Mouse (Mus musculus) forebrain, embryonic 12.5 days (tissue): ENCODE data around the gene Gramd1c. TPM values are rescaled to one million over a fixed set of nuclear protein-coding genes. Genes with fewer than 3 reads are reported as not detected.

Source experiments
- ATAC-seq: fragments of 200-750 bp; cut with Nextera tagmentation; 2 replicates; pipeline ENCODE4 v1.8.0; 2017; ENCODE audit warnings: moderate TSS enrichment; ENCODE audit not compliant: low FRiP score
- H3K27ac ChIP-seq: fragments of 300-500 bp; sonication (generic); 2 replicates; pipeline ENCODE4 v1.5.1; 2016; ENCODE audit warnings: mild to moderate bottlenecking
- H3K27me3 ChIP-seq: fragments of 300-500 bp; sonication (generic); 2 replicates; pipeline ENCODE4 v1.6.1; 2016; ENCODE audit warnings: mild to moderate bottlenecking
- H3K36me3 ChIP-seq: fragments of 300-500 bp; sonication (generic); replicated peaks from 2 replicates; pipeline ENCODE4 v1.6.1; 2016; ENCODE audit warnings: mild to moderate bottlenecking
- H3K4me1 ChIP-seq: fragments of 300-500 bp; sonication (generic); 2 replicates; pipeline ENCODE4 v1.6.1; 2016
- H3K4me2 ChIP-seq: fragments of 300-500 bp; sonication (generic); 2 replicates; pipeline ENCODE4 v1.6.1; 2016; ENCODE audit warnings: mild to moderate bottlenecking, moderate library complexity
- H3K4me3 ChIP-seq: fragments of 300-500 bp; sonication (generic); replicated peaks from 2 replicates; pipeline ENCODE4 v1.5.1; 2016; ENCODE audit warnings: mild to moderate bottlenecking
- H3K9ac ChIP-seq: fragments of 300-500 bp; sonication (generic); 2 replicates; pipeline ENCODE4 v1.6.1; 2016; ENCODE audit warnings: mild to moderate bottlenecking
- H3K9me3 ChIP-seq: fragments of 300-500 bp; sonication (generic); 2 replicates; pipeline ENCODE4 v1.6.1; 2016
- WGBS: fragments of 180-500 bp; shearing (Covaris S2); methylation state at CpG from one replicate; pipeline ENCODE4 v1.1.7; 2016; 5-methylcytosine and 5-hydroxymethylcytosine counted together
- microRNA-seq: library from miRNA; unstranded; fragments of <30 nt; microRNA quantifications from one replicate; pipeline ENCODE4, GENCODE M21; 2017
- polyA plus RNA-seq: library from polyadenylated mRNA; unstranded; fragments of >200 nt; fragmentation: Nextera tagmentation; extraction: Ambion mirVana; gene quantifications from 2 replicates; pipeline ENCODE4 v1.2.1, GENCODE M21; 2016

Gene Gramd1c
- polyA plus RNA-seq, 1 experiment from 2014 or later: 3.9 TPM

- no peak overlapping the region for H3K9ac ChIP-seq
- no peak for ATAC-seq
- WGBS: 77% methylated on average over 3 of the region's 3 CpGs
- H3K27ac ChIP-seq: no peak overlapping the region
- no peaks in the 10 kb centered on the region for H3K4me1 ChIP-seq
- no peaks in the 10 kb centered on the region for H3K9me3 ChIP-seq
- H3K4me3 ChIP-seq: no peak overlapping the region
- H3K4me2 ChIP-seq: no peak overlapping the region
- H3K27me3 ChIP-seq: no peaks in the 10 kb centered on the region
- no peaks in the 10 kb centered on the region for H3K36me3 ChIP-seq
Observed at GRCm38 (mm10) chr16:43935892-43936291, 127.3 kb downstream of the Gramd1c start.

- Histone ChIP-seq H3K36me3 (no peaks in the 10 kb centered on the region), H3K27ac (no peak overlapping the region), H3K4me3 (no peak overlapping the region), H3K9me3 (no peaks in the 10 kb centered on the region), H3K27me3 (no peaks in the 10 kb centered on the region), H3K9ac (no peak overlapping the region), H3K4me1 (no peaks in the 10 kb centered on the region), H3K4me2 (no peak overlapping the region)
- ATAC-seq: no peak
- whole genome bisulfite sequencing: 77% methylated on average over 3 of the region's 3 CpGs
Observed at GRCm38 (mm10) chr16:43935367-43935766, 127.8 kb downstream of the Gramd1c start.

- H3K4me3 ChIP-seq: no peak overlapping the region
- WGBS: 89% methylated on average over 8 of the region's 8 CpGs
- ATAC-seq: no peak
- H3K9me3 ChIP-seq: no peaks in the 10 kb centered on the region
- H3K4me1 ChIP-seq: no peaks in the 10 kb centered on the region
- no peaks in the 10 kb centered on the region for H3K36me3 ChIP-seq
- no peak overlapping the region for H3K9ac ChIP-seq
- H3K4me2 ChIP-seq: no peak overlapping the region
- no peak overlapping the region for H3K27ac ChIP-seq
- H3K27me3 ChIP-seq: no peaks in the 10 kb centered on the region
Observed at GRCm38 (mm10) chr16:43934856-43935255, 128.3 kb downstream of the Gramd1c start.

- H3K4me1 ChIP-seq: no peaks in the 10 kb centered on the region
- no peaks in the 10 kb centered on the region for H3K36me3 ChIP-seq
- no peak overlapping the region for H3K4me3 ChIP-seq
- H3K27ac ChIP-seq: no peak overlapping the region
- no peak for ATAC-seq
- H3K9me3 ChIP-seq: no peaks in the 10 kb centered on the region
- H3K27me3 ChIP-seq: no peaks in the 10 kb centered on the region
- H3K9ac ChIP-seq: no peak overlapping the region
- WGBS: 85% methylated on average over 6 of the region's 6 CpGs
- no peak overlapping the region for H3K4me2 ChIP-seq
Observed at GRCm38 (mm10) chr16:43933041-43933440, 130.1 kb downstream of the Gramd1c start.

- Histone ChIP-seq H3K36me3 (no peaks in the 10 kb centered on the region), H3K4me2 (no peak overlapping the region), H3K9me3 (no peaks in the 10 kb centered on the region), H3K27me3 (no peaks in the 10 kb centered on the region), H3K4me1 (no peaks in the 10 kb centered on the region), H3K27ac (no peak overlapping the region), H3K4me3 (no peak overlapping the region), H3K9ac (no peak overlapping the region)
- 90% methylated on average over 7 of the region's 7 CpGs for WGBS
- no peak for ATAC-seq
Observed at GRCm38 (mm10) chr16:43932319-43932718, 130.8 kb downstream of the Gramd1c start.

- no peaks in the 10 kb centered on the region for H3K9me3 ChIP-seq
- WGBS: 81% methylated on average over 3 of the region's 3 CpGs
- no peak for ATAC-seq
- no peaks in the 10 kb centered on the region for H3K36me3 ChIP-seq
- no peaks in the 10 kb centered on the region for H3K27me3 ChIP-seq
- H3K4me2 ChIP-seq: no peak overlapping the region
- H3K9ac ChIP-seq: no peak overlapping the region
- H3K27ac ChIP-seq: no peak overlapping the region
- H3K4me1 ChIP-seq: no peaks in the 10 kb centered on the region
- H3K4me3 ChIP-seq: no peak overlapping the region
Observed at GRCm38 (mm10) chr16:43931502-43931901, 131.6 kb downstream of the Gramd1c start.

GRCm38 (mm10) chr16:43930577-43930976 lies 132.6 kb downstream of the Gramd1c start:
- Histone ChIP-seq H3K9me3 (no peaks in the 10 kb centered on the region), H3K27ac (no peak overlapping the region), H3K9ac (no peak overlapping the region), H3K4me3 (no peak overlapping the region), H3K4me1 (no peaks in the 10 kb centered on the region), H3K27me3 (no peaks in the 10 kb centered on the region), H3K4me2 (no peak overlapping the region), H3K36me3 (no peaks in the 10 kb centered on the region)
- no peak for ATAC-seq

Small RNA genes lying within 50 kb of the gene (microRNA-seq; reads per million reads assigned to microRNA genes)
- gene Mir3470b: not detected

Other genes starting within 250 kb of the Gramd1c start
- 17.3 and 17.6 TPM in 2 replicates for gene Ccdc191, start 173.5 kb downstream of the Gramd1c start, polyA plus RNA-seq
- gene Qtrt2, start 136.5 kb downstream of the Gramd1c start, polyA plus RNA-seq: 34.7 and 35.6 TPM in 2 replicates
- gene Zdhhc23, start 83.6 kb downstream of the Gramd1c start, polyA plus RNA-seq: 0.62 and 0.66 TPM in 2 replicates
- 55.2 and 60.1 TPM in 2 replicates for gene Atp6v1a, start 76.4 kb upstream of the Gramd1c start, polyA plus RNA-seq
- gene Naa50, start 76.5 kb upstream of the Gramd1c start, polyA plus RNA-seq: 116 and 117 TPM in 2 replicates
- 4.7 and 4.8 TPM in 2 replicates for gene Usf3, start 109.9 kb upstream of the Gramd1c start, polyA plus RNA-seq